Mouse (Mus musculus) midbrain, embryonic 16.5 days (tissue): ENCODE results near the gene Klhl28. TPM values are rescaled to one million over a fixed set of nuclear protein-coding genes. Genes with fewer than 3 reads are reported as not detected.

Experiments
- ATAC-seq: fragments of 200-750 bp; cut with Nextera tagmentation; 2 replicates; pipeline ENCODE4 v1.8.0; 2017; ENCODE audit warnings: moderate TSS enrichment
- H3K27ac ChIP-seq: fragments of 300-500 bp; sonication (generic); 2 replicates; pipeline ENCODE4 v1.5.1; 2014; ENCODE audit warnings: mild to moderate bottlenecking, low read length, mixed read lengths
- H3K27me3 ChIP-seq: fragments of 300-500 bp; sonication (generic); 2 replicates; pipeline ENCODE4 v1.6.1; 2014; ENCODE audit warnings: low read depth, low read length, mixed read lengths; ENCODE audit not compliant: control insufficient read depth, insufficient read depth
- H3K36me3 ChIP-seq: fragments of 300-500 bp; sonication (generic); 2 replicates; pipeline ENCODE4 v1.6.1; 2014; ENCODE audit warnings: mild to moderate bottlenecking, low read length, moderate library complexity, mixed read lengths; ENCODE audit not compliant: control insufficient read depth, insufficient read depth
- H3K4me1 ChIP-seq: fragments of 300-500 bp; sonication (generic); 2 replicates; pipeline ENCODE4 v1.6.1; 2014; ENCODE audit warnings: mild to moderate bottlenecking, low read length, mixed read lengths; ENCODE audit not compliant: control insufficient read depth, insufficient read depth
- H3K4me2 ChIP-seq: fragments of 300-500 bp; sonication (generic); 2 replicates; pipeline ENCODE4 v1.6.1; 2014; ENCODE audit warnings: mild to moderate bottlenecking, low read length, mixed read lengths
- H3K4me3 ChIP-seq: fragments of 300-500 bp; sonication (generic); 2 replicates; pipeline ENCODE4 v1.5.1; 2014; ENCODE audit warnings: low read depth, mild to moderate bottlenecking, low read length, moderate library complexity, mixed read lengths
- H3K9ac ChIP-seq: fragments of 300-500 bp; sonication (generic); 2 replicates; pipeline ENCODE4 v1.6.1; 2014; ENCODE audit warnings: low read depth, low read length, mixed read lengths
- H3K9me3 ChIP-seq: fragments of 300-500 bp; sonication (generic); replicated peaks from 2 replicates; pipeline ENCODE4 v1.6.1; 2014; ENCODE audit warnings: mild to moderate bottlenecking, low read length, mixed read lengths; ENCODE audit not compliant: control insufficient read depth, poor library complexity, severe bottlenecking
- WGBS: fragments of 180-500 bp; shearing (Covaris S2); extraction: QIAGEN DNeasy Blood & Tissue Kit; methylation state at CpG from one replicate; pipeline ENCODE4 v1.1.7; 2014; 5-methylcytosine and 5-hydroxymethylcytosine counted together
- polyA plus RNA-seq: library from polyadenylated mRNA; unstranded; fragments of >200 nt; fragmentation: Nextera tagmentation; extraction: Ambion mirVana; gene quantifications from 2 replicates; pipeline ENCODE4 v1.2.1, GENCODE M21; 2015

The Klhl28 gene
- polyA plus RNA-seq, result 24.2 and 26.1 TPM in 2 replicates

- under 1% methylated on average over 45 of the region's 45 CpGs for WGBS
- H3K4me3 ChIP-seq, result peak within 1 kb of the TSS; percentile 86
These were observed at the start of gene Klhl28, which contains the start of gene Togaram1 for GRCm38 (mm10) chr12:64965124-64966026. Gene Klhl28 (minus strand): TSS chr12:64965534. Gene Togaram1 (plus strand): TSS chr12:64965804.

GRCm38 (mm10) chr12:65007725-65008124 is 42.4 kb upstream of the Klhl28 start:
- no peak overlapping the region for H3K4me3 ChIP-seq
- H3K27ac ChIP-seq, result no peak overlapping the region
- no peak overlapping the region for H3K9ac ChIP-seq
- peaks cover 24% of the 10 kb centered on the region for H3K36me3 ChIP-seq
- no peaks in the 10 kb centered on the region for H3K9me3 ChIP-seq
- 95% methylated on average over 3 of the region's 3 CpGs for WGBS
- H3K4me2 ChIP-seq, result no peak overlapping the region
- no peak for ATAC-seq
- H3K27me3 ChIP-seq, result no peaks in the 10 kb centered on the region
- H3K4me1 ChIP-seq, result no peaks in the 10 kb centered on the region

More at GRCm38 (mm10) chr12:64965124-64966026, at the start of gene Klhl28, which contains the start of gene Togaram1:
- no peaks in the 10 kb centered on the region for H3K36me3 ChIP-seq
- peak within 1 kb of the TSS; percentile 100 for H3K4me2 ChIP-seq
- no peaks in the 10 kb centered on the region for H3K9me3 ChIP-seq
- peak within 1 kb of the TSS; percentile 95 for H3K27ac ChIP-seq
- H3K4me1 ChIP-seq, result peaks cover 35% of the 10 kb centered on the region
- peak within 1 kb of the TSS; percentile 85 for H3K9ac ChIP-seq
- H3K27me3 ChIP-seq, result no peaks in the 10 kb centered on the region
- peak; percentile 99 for ATAC-seq

GRCm38 (mm10) chr12:64977518-64977917 is 12.2 kb upstream of the Klhl28 start:
- Histone ChIP-seq H3K27ac (no peak overlapping the region), H3K27me3 (no peaks in the 10 kb centered on the region), H3K9ac (no peak overlapping the region), H3K4me1 (peaks cover 11% of the 10 kb centered on the region), H3K9me3 (no peaks in the 10 kb centered on the region), H3K4me2 (no peak overlapping the region), H3K4me3 (no peak overlapping the region), H3K36me3 (peaks cover 10% of the 10 kb centered on the region)
- 93% methylated on average over 1 of the region's 1 CpGs for WGBS
- ATAC-seq, result no peak

- H3K36me3 ChIP-seq, result peaks cover 7% of the 10 kb centered on the region
- H3K9me3 ChIP-seq, result no peaks in the 10 kb centered on the region
- no peak for ATAC-seq
- 74% methylated on average over 1 of the region's 1 CpGs for WGBS
- no peaks in the 10 kb centered on the region for H3K27me3 ChIP-seq
- no peak overlapping the region for H3K9ac ChIP-seq
- no peak overlapping the region for H3K4me2 ChIP-seq
- no peak overlapping the region for H3K4me3 ChIP-seq
- peaks cover 20% of the 10 kb centered on the region for H3K4me1 ChIP-seq
- no peak overlapping the region for H3K27ac ChIP-seq
These were observed 10.9 kb upstream of the Klhl28 start for GRCm38 (mm10) chr12:64976191-64976590.

- Histone ChIP-seq H3K36me3 (peaks cover 7% of the 10 kb centered on the region), H3K27ac (no peak overlapping the region), H3K9ac (no peak overlapping the region), H3K27me3 (no peaks in the 10 kb centered on the region), H3K9me3 (no peaks in the 10 kb centered on the region), H3K4me3 (no peak overlapping the region), H3K4me2 (no peak overlapping the region), H3K4me1 (peaks cover 26% of the 10 kb centered on the region)
- 73% methylated on average over 6 of the region's 6 CpGs for WGBS
- no peak for ATAC-seq
These were observed 10.2 kb upstream of the Klhl28 start for GRCm38 (mm10) chr12:64975558-64975957.

GRCm38 (mm10) chr12:64972063-64972462 is 6.7 kb upstream of the Klhl28 start:
- Histone ChIP-seq H3K9me3 (no peaks in the 10 kb centered on the region), H3K36me3 (no peaks in the 10 kb centered on the region), H3K9ac (no peak overlapping the region), H3K27ac (no peak overlapping the region), H3K27me3 (no peaks in the 10 kb centered on the region), H3K4me2 (peak overlapping the region; percentile 29; the same call in 1 of the 2 replicates), H3K4me3 (no peak overlapping the region), H3K4me1 (peaks cover 50% of the 10 kb centered on the region)
- ATAC-seq, result no peak
- WGBS, result 83% methylated on average over 6 of the region's 6 CpGs

- H3K36me3 ChIP-seq, result no peaks in the 10 kb centered on the region
- peak overlapping the region; percentile 41; the same call in 1 of the 2 replicates for H3K4me2 ChIP-seq
- peaks cover 54% of the 10 kb centered on the region for H3K4me1 ChIP-seq
- ATAC-seq, result no peak
- H3K9ac ChIP-seq, result no peak overlapping the region
- H3K4me3 ChIP-seq, result no peak overlapping the region
- H3K27me3 ChIP-seq, result no peaks in the 10 kb centered on the region
- H3K27ac ChIP-seq, result no peak overlapping the region
- no peaks in the 10 kb centered on the region for H3K9me3 ChIP-seq
These were observed 6.1 kb upstream of the Klhl28 start for GRCm38 (mm10) chr12:64971399-64971798.

GRCm38 (mm10) chr12:64968067-64968466 is 2.7 kb upstream of the Klhl28 start:
- no peak for ATAC-seq
- no peaks in the 10 kb centered on the region for H3K36me3 ChIP-seq
- H3K27me3 ChIP-seq, result no peaks in the 10 kb centered on the region
- no peaks in the 10 kb centered on the region for H3K9me3 ChIP-seq
- no peak overlapping the region for H3K27ac ChIP-seq
- peak overlapping the region; percentile 100 for H3K4me2 ChIP-seq
- 7% methylated on average over 2 of the region's 2 CpGs for WGBS
- H3K4me3 ChIP-seq, result peak overlapping the region; percentile 86
- H3K4me1 ChIP-seq, result peaks cover 55% of the 10 kb centered on the region
- H3K9ac ChIP-seq, result peak overlapping the region; percentile 85

- H3K9ac ChIP-seq, result peak overlapping the region; percentile 85
- H3K27me3 ChIP-seq, result no peaks in the 10 kb centered on the region
- H3K4me3 ChIP-seq, result peak overlapping the region; percentile 86
- peaks cover 52% of the 10 kb centered on the region for H3K4me1 ChIP-seq
- ATAC-seq, result no peak
- H3K4me2 ChIP-seq, result peak overlapping the region; percentile 100
- no peak overlapping the region for H3K27ac ChIP-seq
- WGBS, result 1% methylated on average over 9 of the region's 9 CpGs
- no peaks in the 10 kb centered on the region for H3K9me3 ChIP-seq
- no peaks in the 10 kb centered on the region for H3K36me3 ChIP-seq
These were observed 2.1 kb upstream of the Klhl28 start for GRCm38 (mm10) chr12:64967470-64967869.
